Mouse (Mus musculus) ovary, adult 10 weeks (tissue): ENCODE data around the gene Rsph14. TPM values are rescaled to one million over a fixed set of nuclear protein-coding genes. Genes with fewer than 3 reads are reported as not detected.

Source experiments
- polyA plus RNA-seq: library from polyadenylated mRNA; stranded (reverse); fragments of 350-450 nt; fragmentation: Illumina TruSeq; extraction: RNeasy Lipid Tissue Mini Kit (QIAGEN cat#74804); gene quantifications from one replicate; pipeline ENCODE4 v1.2.3, GENCODE M21; 2014

Rsph14 gene
- polyA plus RNA-seq = not detected

DNA sequence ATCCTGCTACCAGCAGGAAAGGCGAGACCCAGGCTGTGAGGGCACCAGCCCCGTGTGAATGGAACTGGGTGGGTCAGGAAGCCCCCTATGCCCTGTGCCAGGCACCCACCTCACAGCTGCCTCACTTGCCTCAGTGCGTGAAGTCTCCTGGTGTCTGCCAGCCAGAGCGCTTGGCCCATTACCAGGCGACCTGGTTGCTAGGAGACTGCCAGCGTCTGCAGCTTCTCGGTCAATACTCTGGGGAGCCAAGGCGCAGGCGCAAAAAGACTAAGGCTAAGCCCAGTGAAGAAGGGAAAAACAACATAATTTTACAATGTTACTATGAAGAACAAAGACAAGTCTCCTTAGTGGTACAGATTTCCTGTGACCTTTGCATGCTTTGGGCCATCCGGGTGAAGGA lies at the start of gene Rsph14:
TSS of gene Rsph14 (minus strand) at position 192 of the 400 bp plus-strand sequence.

DNA sequence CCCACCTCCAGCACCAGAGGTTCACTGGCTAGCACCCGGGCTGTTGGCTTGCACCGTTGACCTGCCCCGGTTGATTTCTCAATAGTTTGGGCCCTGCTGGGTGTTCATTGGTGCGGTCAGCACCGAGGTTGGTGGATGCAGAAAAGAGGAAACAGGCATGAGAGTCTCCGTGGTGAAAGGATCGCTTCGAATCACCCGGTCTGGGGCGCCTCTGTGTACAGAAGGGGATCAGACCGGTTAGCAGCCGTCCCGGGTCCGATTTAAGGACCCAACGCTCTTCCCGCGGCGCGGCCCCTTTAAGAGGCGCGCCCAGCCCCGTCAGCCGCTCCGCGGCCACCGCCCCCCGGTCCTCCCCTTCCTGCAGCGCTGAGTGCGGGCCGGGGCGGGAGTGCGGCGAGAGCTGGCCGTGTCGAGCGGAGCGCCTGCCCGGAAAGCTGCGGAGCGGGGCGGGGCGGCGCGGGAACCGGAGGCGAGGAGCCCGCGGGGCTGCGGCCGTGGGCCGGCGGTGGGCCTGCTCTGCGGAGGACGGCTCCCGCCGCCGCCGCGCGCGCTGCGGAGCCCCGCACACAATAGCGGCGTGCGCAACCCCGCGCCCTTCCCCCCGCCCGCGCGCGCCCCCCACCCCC lies 27.9 kb upstream of the Rsph14 start, which contains the start of gene Bcr:
TSS of gene Bcr (plus strand) at position 376 of the 626 bp plus-strand sequence.

DNA sequence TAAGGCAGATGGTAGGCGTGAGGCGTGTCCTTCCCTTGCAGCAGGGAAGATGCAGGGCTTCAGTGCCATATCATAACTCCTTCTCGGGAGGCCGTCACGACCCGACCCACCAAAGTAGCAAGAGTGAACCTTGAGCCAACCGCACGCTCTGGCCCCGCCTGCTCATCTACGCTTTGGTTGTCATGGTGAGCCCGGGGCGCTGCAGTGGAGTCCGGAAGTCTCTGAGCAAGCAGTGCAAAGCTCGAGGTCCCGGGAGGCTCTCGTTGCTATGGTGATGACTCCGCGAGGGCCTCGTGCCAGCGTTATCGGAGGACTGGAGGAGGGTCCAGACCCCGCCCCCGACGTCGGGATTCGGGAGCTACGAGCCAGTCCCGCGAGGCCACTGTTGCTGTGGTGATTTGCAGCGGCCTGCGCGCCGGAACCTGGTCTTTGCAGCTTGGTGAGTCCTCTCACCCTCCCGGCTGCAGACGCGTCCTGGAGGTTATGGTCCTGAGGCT lies 4.5 kb upstream of the Rsph14 start, which contains the start of gene Rab36:
TSS of gene Rab36 (plus strand) at position 176 of the 497 bp plus-strand sequence.

DNA sequence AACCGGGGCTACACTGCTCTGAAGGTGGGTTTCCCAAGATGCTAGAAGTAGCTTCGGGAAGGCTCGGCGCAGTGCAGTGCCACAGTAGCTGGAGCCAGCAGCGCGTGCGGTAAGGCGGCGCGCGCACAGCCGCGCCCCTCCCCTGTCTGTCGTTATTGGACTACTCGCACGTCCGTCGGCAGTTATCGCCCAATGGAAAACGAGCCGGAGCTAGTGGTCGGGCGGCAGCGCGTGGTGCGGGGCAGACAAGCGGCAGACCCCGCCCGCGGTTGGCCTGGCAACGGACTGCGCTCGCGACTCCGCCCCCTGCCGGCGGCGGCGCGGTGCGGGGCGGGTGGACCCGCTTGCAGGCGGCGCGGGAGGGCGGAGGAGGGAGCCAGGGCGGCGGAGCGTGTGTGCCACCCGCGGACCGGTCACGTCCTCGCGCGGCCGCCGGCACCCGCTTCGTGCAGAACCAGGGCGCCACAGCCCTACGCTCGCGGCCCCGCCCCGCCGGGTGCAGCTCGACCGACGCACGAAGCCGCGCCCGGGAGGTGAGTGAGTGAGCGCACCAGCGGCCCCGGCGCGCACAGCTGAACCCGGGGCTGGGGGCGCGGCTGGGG lies 65.4 kb downstream of the Rsph14 start, which contains the start of gene Gnaz:
TSS of gene Gnaz (plus strand) at position 328 of the 602 bp plus-strand sequence.

Other genes with a start within 250 kb of the Rsph14 start
- gene Gnaz, start 65.4 kb downstream of the Rsph14 start, polyA plus RNA-seq = 2.5 TPM
- 3.7 TPM for gene Rab36, start 4.5 kb upstream of the Rsph14 start, polyA plus RNA-seq
- gene Bcr, start 28.0 kb upstream of the Rsph14 start, polyA plus RNA-seq = 29.0 TPM
- gene Specc1l, start 179.5 kb upstream of the Rsph14 start, polyA plus RNA-seq = 30.0 TPM